Mouse (Mus musculus) thymus, postnatal 4 days (tissue): Measurements from ENCODE around the gene Serping1.
A peak's percentile ranks its signal among the peaks of the same experiment; 100 is the strongest.
"Not testable (repeated sequence)": the region's sequence is repeated elsewhere in the genome, so short reads cannot be mapped to it uniquely, and the experiment has no call there.

Experiments used
- DNase-seq: peaks from one replicate; pipeline ENCODE4 v3.0.0; 2021

Serping1 gene

GRCm38 (mm10) chr2:84736312-84737161 is 38.7 kb downstream of the Serping1 start:
- no peak for DNase-seq

GRCm38 (mm10) chr2:84735346-84735920 is 39.8 kb downstream of the Serping1 start:
- no peak for DNase-seq

- no peak for DNase-seq
These were observed 40.3 kb downstream of the Serping1 start for GRCm38 (mm10) chr2:84734919-84735318.

- DNase-seq = no peak
These were observed 40.8 kb downstream of the Serping1 start for GRCm38 (mm10) chr2:84734351-84734864.

- DNase-seq = no peak
These were observed 41.5 kb downstream of the Serping1 start, which contains the start of gene Ypel4 for GRCm38 (mm10) chr2:84733579-84734300. Gene Ypel4, plus strand, starts transcription at chr2:84734058.

GRCm38 (mm10) chr2:84732394-84732793 is 42.9 kb downstream of the Serping1 start:
- no peak for DNase-seq

GRCm38 (mm10) chr2:84731206-84731605 is 44.0 kb downstream of the Serping1 start:
- no peak for DNase-seq

- not testable (repeated sequence) for DNase-seq
These were observed 47.1 kb downstream of the Serping1 start for GRCm38 (mm10) chr2:84728191-84728590.

- DNase-seq = peak; percentile 94
These were observed 47.9 kb downstream of the Serping1 start, which contains the start of gene Clp1 for GRCm38 (mm10) chr2:84727172-84727858. Gene Clp1, minus strand, starts transcription at chr2:84727350.

- no peak for DNase-seq
These were observed 48.5 kb downstream of the Serping1 start for GRCm38 (mm10) chr2:84726716-84727115.

- no peak for DNase-seq
These were observed 49.5 kb downstream of the Serping1 start for GRCm38 (mm10) chr2:84725770-84726169.

GRCm38 (mm10) chr2:84723856-84724255 is 51.4 kb downstream of the Serping1 start:
- no peak for DNase-seq

- DNase-seq = no peak
These were observed 54.1 kb downstream of the Serping1 start for GRCm38 (mm10) chr2:84721182-84721581.

- DNase-seq = no peak
These were observed 54.5 kb downstream of the Serping1 start for GRCm38 (mm10) chr2:84720718-84721117.

GRCm38 (mm10) chr2:84717357-84717756 is 57.9 kb downstream of the Serping1 start:
- no peak for DNase-seq

- no peak for DNase-seq
These were observed 58.6 kb downstream of the Serping1 start for GRCm38 (mm10) chr2:84716423-84717355.

GRCm38 (mm10) chr2:84715562-84716361 is 59.5 kb downstream of the Serping1 start:
- DNase-seq = peak; percentile 69
